Comparison of ENCODE assay signal across 20 mouse cellular contexts in the genomic region with DNA sequence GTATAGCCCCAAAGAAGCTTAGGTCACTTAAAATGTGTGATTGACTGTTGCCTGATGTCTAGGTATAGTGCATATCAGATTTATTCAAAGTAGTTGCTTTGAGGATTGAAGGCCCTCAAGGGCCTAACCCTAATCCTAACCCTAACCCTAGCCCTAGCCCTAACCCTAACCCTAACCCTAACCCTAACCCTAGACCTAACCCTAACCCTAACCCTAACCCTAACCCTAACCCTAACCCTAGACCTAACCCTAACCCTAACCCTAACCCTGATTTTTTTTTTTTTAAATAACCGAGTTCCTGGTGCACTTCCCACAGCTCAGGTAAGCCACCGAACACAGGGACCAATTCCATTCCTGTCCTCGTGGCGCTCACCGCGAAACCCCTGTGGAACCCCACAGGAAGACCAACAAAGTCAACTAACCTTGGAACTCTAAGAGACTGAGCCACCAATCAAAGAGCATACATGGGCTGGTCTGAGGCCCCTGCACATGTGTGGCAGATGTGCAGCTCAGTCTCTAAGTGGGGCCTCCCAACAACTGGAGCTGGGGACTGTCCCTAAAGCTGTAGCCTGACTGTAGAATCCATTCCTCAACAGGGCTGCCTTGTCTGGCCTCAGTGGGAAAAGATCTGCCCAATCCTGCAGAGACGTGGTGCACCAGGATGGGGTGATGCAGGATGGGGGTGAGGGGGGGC.
"Had no signal": no experiment of that assay in that cellular context is flagged by ENCODE, and none has a peak within 500 bp of the region (broad histone marks: within the 10 kb centered on the region; RNA-seq: fewer than 3 reads in every experiment).

No protein-coding gene starts in this region.

- H3K27me3 ChIP-seq: limb, embryonic 12.5 days; limb, embryonic 15.5 days; midbrain, embryonic 13.5 days had no signal

- H3K36me3 ChIP-seq: limb, embryonic 12.5 days; limb, embryonic 15.5 days; midbrain, embryonic 10.5 days; midbrain, embryonic 13.5 days had no signal

- H3K4me1 ChIP-seq: limb, embryonic 15.5 days; midbrain, embryonic 10.5 days; midbrain, embryonic 13.5 days had no signal

- H3K9ac ChIP-seq: limb, embryonic 12.5 days; limb, embryonic 15.5 days; liver, embryonic 14.5 days; liver, postnatal 0 days; lung, embryonic 14.5 days; midbrain, embryonic 13.5 days had no signal

- H3K27ac ChIP-seq: limb, embryonic 12.5 days; limb, embryonic 15.5 days; liver, embryonic 14.5 days; macrophage; midbrain, embryonic 10.5 days; midbrain, embryonic 13.5 days; stomach, postnatal 0 days had no signal

- H3K4me2 ChIP-seq: limb, embryonic 12.5 days; limb, embryonic 15.5 days; liver, embryonic 11.5 days; lung, embryonic 14.5 days; midbrain, embryonic 13.5 days had no signal

- H3K9me3 ChIP-seq: limb, embryonic 12.5 days; limb, embryonic 15.5 days; midbrain, embryonic 10.5 days; midbrain, embryonic 13.5 days had no signal

- DNase-seq: kidney, adult 9 months; kidney, postnatal 14 days; kidney, postnatal 4 days; left cerebral cortex, postnatal 4 days; liver, postnatal 0 days; right cerebral cortex, adult 18-20 months; right cerebral cortex, postnatal 14 days; right cerebral cortex, postnatal 4 days; thymus, postnatal 25 days had no signal

- H3K4me3 ChIP-seq: limb, embryonic 12.5 days; limb, embryonic 15.5 days; midbrain, embryonic 10.5 days; midbrain, embryonic 13.5 days had no signal

- ATAC-seq: liver, postnatal 0 days; lung, postnatal 0 days; midbrain, embryonic 13.5 days; midbrain, embryonic 16.5 days had no signal
